Mouse (Mus musculus) kidney, embryonic 14.5 days (tissue): ENCODE measurements at regions not wholly inside any gene's neighbourhood (a gene's known extent, or its start where the extent isn't known, plus 50 kb on each side); places are given as distances from the start of the nearest gene placed in this dataset.

Experiments
- ATAC-seq: fragments of 200-750 bp; cut with Nextera tagmentation; 2 replicates; pipeline ENCODE4 v1.8.0; 2017; ENCODE audit warnings: moderate number of reproducible peaks, mild to moderate bottlenecking, moderate TSS enrichment, moderate library complexity; ENCODE audit not compliant: low FRiP score, low TSS enrichment
- H3K27ac ChIP-seq: fragments of 300-500 bp; sonication (generic); 2 replicates; pipeline ENCODE4 v1.5.1; 2014; ENCODE audit warnings: low read depth, mild to moderate bottlenecking, low read length, moderate library complexity, mixed read lengths
- H3K27me3 ChIP-seq: fragments of 300-500 bp; sonication (generic); 2 replicates; pipeline ENCODE4 v1.6.1; 2014; ENCODE audit warnings: mild to moderate bottlenecking, low read length; ENCODE audit not compliant: control insufficient read depth, insufficient read depth
- H3K36me3 ChIP-seq: fragments of 300-500 bp; sonication (generic); 2 replicates; pipeline ENCODE4 v1.6.1; 2014; ENCODE audit warnings: low read length, mixed read lengths; ENCODE audit not compliant: control insufficient read depth, insufficient read depth
- H3K4me1 ChIP-seq: fragments of 300-500 bp; sonication (generic); 2 replicates; pipeline ENCODE4 v1.6.1; 2014; ENCODE audit warnings: low read length, mixed read lengths; ENCODE audit not compliant: control insufficient read depth, insufficient read depth
- H3K4me2 ChIP-seq: fragments of 300-500 bp; sonication (generic); replicated peaks from 2 replicates; pipeline ENCODE4 v1.6.1; 2014; ENCODE audit warnings: low read depth, mild to moderate bottlenecking, low read length
- H3K4me3 ChIP-seq: fragments of 300-500 bp; sonication (generic); 2 replicates; pipeline ENCODE4 v1.5.1; 2014; ENCODE audit warnings: mild to moderate bottlenecking, low read length
- H3K9ac ChIP-seq: fragments of 300-500 bp; sonication (generic); 2 replicates; pipeline ENCODE4 v1.6.1; 2014; ENCODE audit warnings: low read depth, mild to moderate bottlenecking, low read length, moderate library complexity
- H3K9me3 ChIP-seq: fragments of 300-500 bp; sonication (generic); 2 replicates; pipeline ENCODE4 v1.6.1; 2016; ENCODE audit warnings: low read length; ENCODE audit not compliant: control insufficient read depth
- WGBS: fragments of 180-500 bp; shearing (Covaris S2); extraction: QIAGEN DNeasy Blood & Tissue Kit; methylation state at CpG from one replicate; pipeline ENCODE4 v1.1.7; 2014; 5-methylcytosine and 5-hydroxymethylcytosine counted together

DNA sequence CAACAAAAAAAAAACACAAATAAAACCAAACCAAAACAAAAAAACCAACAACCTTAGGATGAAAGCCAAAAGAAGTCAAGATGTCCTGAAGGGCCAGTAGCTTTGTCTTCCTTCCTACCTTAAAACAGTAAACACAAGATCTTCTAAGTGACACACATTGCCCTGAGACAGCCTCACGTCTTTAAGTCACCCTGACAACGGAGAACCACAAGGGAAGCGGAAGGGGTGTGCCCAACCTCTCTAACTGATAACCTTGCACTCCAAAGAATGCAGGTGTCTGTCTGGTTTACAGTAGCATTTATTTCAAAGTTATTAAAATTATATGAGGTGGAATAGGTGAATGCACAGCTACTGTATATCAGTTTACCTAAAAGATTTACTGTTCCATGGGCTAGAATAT, 105.7 kb upstream of the Pcgf5 start:
- no peaks in the 10 kb centered on the region for H3K27me3 ChIP-seq
- no peak overlapping the region for H3K4me2 ChIP-seq
- H3K9ac ChIP-seq = no peak overlapping the region
- H3K9me3 ChIP-seq = no peaks in the 10 kb centered on the region
- ATAC-seq = no peak
- H3K27ac ChIP-seq = no peak overlapping the region
- no peak overlapping the region for H3K4me3 ChIP-seq
- WGBS = 78% methylated on average over 3 of the region's 3 CpGs
- no peaks in the 10 kb centered on the region for H3K4me1 ChIP-seq
- H3K36me3 ChIP-seq = no peaks in the 10 kb centered on the region

GRCm38 (mm10) chr19:36242946-36243345, 105.2 kb upstream of the Pcgf5 start:
- Histone ChIP-seq H3K9me3 (no peaks in the 10 kb centered on the region), H3K27me3 (no peaks in the 10 kb centered on the region), H3K9ac (no peak overlapping the region), H3K4me1 (no peaks in the 10 kb centered on the region), H3K4me2 (no peak overlapping the region), H3K27ac (no peak overlapping the region), H3K36me3 (no peaks in the 10 kb centered on the region), H3K4me3 (no peak overlapping the region)
- 69% methylated on average over 5 of the region's 5 CpGs for WGBS
- ATAC-seq = no peak

- H3K27me3 ChIP-seq = no peaks in the 10 kb centered on the region
- H3K27ac ChIP-seq = no peak overlapping the region
- no peaks in the 10 kb centered on the region for H3K4me1 ChIP-seq
- no peak overlapping the region for H3K4me2 ChIP-seq
- H3K4me3 ChIP-seq = no peak overlapping the region
- WGBS = 89% methylated on average over 3 of the region's 3 CpGs
- ATAC-seq = no peak
- H3K36me3 ChIP-seq = no peaks in the 10 kb centered on the region
- H3K9me3 ChIP-seq = no peaks in the 10 kb centered on the region
- H3K9ac ChIP-seq = no peak overlapping the region
Observed at GRCm38 (mm10) chr19:36252522-36252921, 95.6 kb upstream of the Pcgf5 start.

DNA sequence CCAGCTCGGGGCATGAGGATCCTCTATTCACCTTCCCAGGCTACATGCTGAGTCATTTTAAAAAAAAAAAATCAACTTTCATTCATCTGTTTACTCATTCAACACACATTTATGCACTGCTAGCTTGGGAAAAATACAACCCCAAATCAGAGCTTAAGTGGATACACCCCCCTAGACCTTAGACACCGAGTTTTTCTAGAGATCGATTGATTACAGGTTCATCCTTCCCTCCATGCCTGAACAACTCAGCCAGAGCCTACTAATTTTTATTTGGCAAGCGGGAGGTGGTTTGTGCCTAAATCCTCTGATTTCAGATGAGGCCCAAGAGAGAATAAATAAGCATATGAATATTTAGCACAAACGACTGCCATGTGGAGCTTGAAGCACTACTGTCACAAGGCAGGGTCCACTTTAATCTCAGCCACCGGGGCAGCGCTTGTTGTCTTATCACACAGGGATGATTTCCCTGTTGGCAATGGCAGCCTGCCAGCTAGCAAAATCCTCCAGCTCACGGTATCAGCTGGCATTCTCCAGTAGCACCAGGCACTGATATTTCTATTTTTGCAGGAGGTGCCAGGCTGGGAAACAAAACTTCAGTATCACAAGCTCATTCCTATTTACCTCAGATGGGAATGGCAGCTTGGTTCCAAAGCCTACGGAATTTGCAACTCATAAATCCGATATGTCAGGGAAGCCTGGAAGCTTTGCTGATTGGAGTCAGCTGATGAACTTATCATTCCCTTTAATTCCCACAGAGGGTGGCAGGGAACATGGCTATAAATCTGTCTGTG, 90.2 kb upstream of the Pcgf5 start:
- Histone ChIP-seq H3K36me3 (no peaks in the 10 kb centered on the region), H3K4me1 (no peaks in the 10 kb centered on the region), H3K4me2 (no peak overlapping the region), H3K4me3 (no peak overlapping the region), H3K9me3 (no peaks in the 10 kb centered on the region), H3K27ac (no peak overlapping the region), H3K27me3 (no peaks in the 10 kb centered on the region), H3K9ac (no peak overlapping the region)
- WGBS = 61% methylated on average over 10 of the region's 10 CpGs
- ATAC-seq = no peak

DNA sequence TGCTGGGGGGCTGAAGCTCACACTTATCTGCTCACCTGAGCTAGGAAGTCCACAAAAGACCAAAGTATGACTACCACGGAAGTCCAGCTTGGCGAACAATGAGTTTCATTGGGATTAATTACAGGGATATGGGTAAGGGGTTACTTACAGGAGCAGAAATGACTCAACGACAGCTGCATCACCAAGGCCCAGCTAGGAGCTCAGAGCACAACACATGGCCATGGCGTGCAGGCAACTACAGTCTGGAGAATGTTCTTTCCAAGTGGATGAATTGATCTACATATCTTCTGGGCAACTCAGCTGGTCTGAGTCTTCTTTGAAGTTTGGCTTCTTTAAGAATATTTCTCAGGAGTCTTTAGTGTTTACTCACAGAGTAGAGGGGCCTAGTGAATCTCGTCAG, 86.3 kb upstream of the Pcgf5 start:
- H3K9me3 ChIP-seq = no peaks in the 10 kb centered on the region
- H3K27ac ChIP-seq = no peak overlapping the region
- H3K36me3 ChIP-seq = no peaks in the 10 kb centered on the region
- no peaks in the 10 kb centered on the region for H3K4me1 ChIP-seq
- no peak overlapping the region for H3K4me2 ChIP-seq
- 89% methylated on average over 5 of the region's 5 CpGs for WGBS
- H3K4me3 ChIP-seq = no peak overlapping the region
- H3K9ac ChIP-seq = no peak overlapping the region
- no peak for ATAC-seq
- no peaks in the 10 kb centered on the region for H3K27me3 ChIP-seq

- Histone ChIP-seq H3K27ac (no peak overlapping the region), H3K9ac (no peak overlapping the region), H3K4me1 (no peaks in the 10 kb centered on the region), H3K27me3 (no peaks in the 10 kb centered on the region), H3K9me3 (no peaks in the 10 kb centered on the region), H3K36me3 (no peaks in the 10 kb centered on the region), H3K4me2 (no peak overlapping the region), H3K4me3 (no peak overlapping the region)
- no peak for ATAC-seq
- WGBS = 84% methylated on average over 4 of the region's 4 CpGs
Observed at GRCm38 (mm10) chr19:36263923-36264322, 84.2 kb upstream of the Pcgf5 start.

GRCm38 (mm10) chr19:36264397-36264796, 83.7 kb upstream of the Pcgf5 start:
- H3K27ac ChIP-seq = no peak overlapping the region
- no peak for ATAC-seq
- no peaks in the 10 kb centered on the region for H3K36me3 ChIP-seq
- 82% methylated on average over 2 of the region's 2 CpGs for WGBS
- H3K4me1 ChIP-seq = no peaks in the 10 kb centered on the region
- no peaks in the 10 kb centered on the region for H3K27me3 ChIP-seq
- no peak overlapping the region for H3K9ac ChIP-seq
- H3K4me3 ChIP-seq = no peak overlapping the region
- H3K4me2 ChIP-seq = no peak overlapping the region
- H3K9me3 ChIP-seq = no peaks in the 10 kb centered on the region

DNA sequence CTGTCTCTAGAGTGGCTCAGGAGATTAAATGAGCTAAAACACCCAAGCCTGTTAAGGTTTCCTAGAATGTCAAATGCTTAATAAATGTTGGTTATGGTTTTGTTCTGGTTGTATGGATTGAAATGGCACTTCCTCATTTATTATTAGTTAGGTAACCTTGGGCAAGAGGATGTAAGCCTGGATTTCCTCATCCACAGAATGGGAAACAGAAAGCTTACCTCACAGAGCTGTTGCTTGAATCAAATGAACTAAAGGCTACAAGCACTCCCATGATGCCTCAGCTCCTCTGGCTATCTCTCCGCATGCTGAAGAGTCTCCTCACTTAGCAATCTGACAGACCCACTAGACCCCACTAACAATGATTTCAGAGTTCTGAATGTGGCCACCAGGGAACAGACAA, 82.8 kb upstream of the Pcgf5 start:
- no peak overlapping the region for H3K27ac ChIP-seq
- H3K36me3 ChIP-seq = no peaks in the 10 kb centered on the region
- no peaks in the 10 kb centered on the region for H3K27me3 ChIP-seq
- no peak for ATAC-seq
- no peaks in the 10 kb centered on the region for H3K9me3 ChIP-seq
- H3K4me1 ChIP-seq = no peaks in the 10 kb centered on the region
- WGBS = 91% methylated on average over 1 of the region's 1 CpGs
- H3K4me2 ChIP-seq = no peak overlapping the region
- H3K9ac ChIP-seq = no peak overlapping the region
- no peak overlapping the region for H3K4me3 ChIP-seq

DNA sequence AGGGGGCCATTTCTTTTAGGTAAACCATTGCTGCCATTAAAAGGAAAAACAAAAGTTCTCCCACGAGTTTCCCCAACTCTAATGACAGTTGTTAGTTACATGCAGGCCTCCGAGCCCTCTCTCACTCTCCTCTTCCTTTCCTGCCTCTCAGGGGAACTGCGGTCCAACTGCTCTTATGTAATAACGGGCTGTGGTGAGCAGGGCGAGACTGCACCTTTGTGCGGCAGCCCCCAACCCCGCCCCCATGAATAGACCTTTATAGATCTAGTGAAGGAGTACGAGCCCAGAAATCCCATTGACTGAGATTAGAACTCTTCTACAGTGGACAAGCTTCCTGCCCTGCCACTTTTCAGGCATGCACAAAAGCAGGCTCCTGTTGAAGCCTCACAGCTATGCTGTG, 81.8 kb upstream of the Pcgf5 start:
- no peaks in the 10 kb centered on the region for H3K36me3 ChIP-seq
- no peak overlapping the region for H3K4me2 ChIP-seq
- no peaks in the 10 kb centered on the region for H3K4me1 ChIP-seq
- no peak overlapping the region for H3K9ac ChIP-seq
- H3K27me3 ChIP-seq = no peaks in the 10 kb centered on the region
- H3K4me3 ChIP-seq = no peak overlapping the region
- no peaks in the 10 kb centered on the region for H3K9me3 ChIP-seq
- WGBS = 49% methylated on average over 8 of the region's 8 CpGs
- ATAC-seq = no peak
- H3K27ac ChIP-seq = no peak overlapping the region
